Mouse (Mus musculus): ENCODE data around the gene Hectd4.
"Not testable (repeated sequence)": the region's sequence is repeated elsewhere in the genome, so short reads cannot be mapped to it uniquely, and the experiment has no call there.

Gene Hectd4

DNA sequence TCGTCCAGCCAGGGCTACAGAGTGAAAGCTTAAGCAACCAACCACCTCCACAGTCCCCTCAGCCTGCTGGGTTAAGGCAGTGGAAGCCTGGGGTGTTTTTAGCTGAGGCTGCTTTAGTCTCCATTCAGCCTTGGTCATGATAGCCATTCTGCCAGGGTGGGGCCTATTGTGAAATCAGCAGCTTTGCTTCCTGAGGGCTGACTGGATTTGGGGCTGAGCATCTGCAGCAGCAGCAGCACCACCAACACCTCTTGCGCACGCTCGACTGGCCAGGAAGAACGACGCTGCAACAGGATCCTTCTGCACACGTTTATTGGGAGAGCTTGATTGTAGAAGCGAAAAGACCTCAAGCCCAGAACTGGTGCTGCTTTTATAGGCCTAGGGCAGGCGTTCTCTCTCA, 63.0 kb downstream of the Hectd4 start:
- no peak for DNase-seq (ENCODE audit: low read depth, low spot score)

DNA sequence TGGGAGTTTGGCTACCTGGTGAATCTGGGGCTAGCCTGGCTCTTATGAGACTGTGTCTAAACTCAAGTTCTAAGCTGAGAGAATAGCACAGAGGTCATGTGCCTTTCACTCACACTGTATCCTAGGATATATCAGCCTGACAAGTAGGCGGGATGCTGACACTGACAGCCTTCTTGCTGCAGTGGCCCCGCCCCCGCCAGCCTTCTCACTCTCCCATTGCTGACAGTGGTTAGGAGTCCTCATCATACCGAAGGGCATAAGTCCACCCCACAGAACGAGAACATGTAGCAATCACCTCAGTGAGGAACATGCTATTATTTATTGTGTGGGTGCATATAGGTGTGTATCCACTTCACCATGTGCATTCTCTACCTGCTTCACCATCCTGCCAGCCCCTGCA, 64.8 kb downstream of the Hectd4 start:
- no peak for DNase-seq (ENCODE audit: low read depth, low spot score)

DNA sequence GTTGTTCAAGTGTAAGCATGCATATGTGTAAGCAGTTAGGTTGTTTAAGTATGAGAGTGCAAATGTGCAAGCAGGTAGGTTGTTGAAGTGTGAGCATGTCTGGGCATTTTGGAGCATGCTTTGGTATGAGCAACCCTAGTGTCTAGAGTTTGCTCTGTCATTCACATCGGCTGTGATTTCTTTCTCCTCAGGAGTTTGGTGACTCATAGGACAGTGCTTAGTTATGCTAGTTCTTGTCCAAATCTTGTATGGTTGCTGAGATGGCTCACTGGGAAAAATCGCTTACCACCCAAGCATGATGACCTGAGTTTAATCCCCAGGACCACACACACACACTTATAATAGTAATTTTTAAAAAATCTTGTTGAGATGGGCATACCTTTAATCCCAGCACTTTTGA, 67.2 kb downstream of the Hectd4 start:
- no peak for DNase-seq (ENCODE audit: low read depth, low spot score)

DNA sequence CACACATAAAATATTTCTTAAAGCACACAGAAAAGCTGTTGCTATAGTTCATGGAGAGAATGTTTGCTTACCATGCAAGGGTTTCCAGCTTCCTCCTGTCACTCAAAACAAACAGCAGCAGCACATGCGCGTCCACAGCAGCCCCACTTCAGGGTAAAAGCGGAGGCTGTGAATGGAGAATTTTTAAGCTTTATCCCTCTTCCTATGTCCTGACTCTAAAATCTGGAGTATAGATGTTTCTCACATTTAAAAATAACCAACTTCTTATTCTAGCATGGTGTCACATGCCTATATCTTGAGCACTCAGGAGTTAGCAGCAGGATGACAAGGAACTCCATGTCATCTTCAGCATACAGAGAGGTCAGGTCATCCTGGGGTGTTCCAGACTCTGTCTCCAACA, 70.3 kb downstream of the Hectd4 start:
- no peak for DNase-seq (ENCODE audit: low read depth, low spot score)

DNA sequence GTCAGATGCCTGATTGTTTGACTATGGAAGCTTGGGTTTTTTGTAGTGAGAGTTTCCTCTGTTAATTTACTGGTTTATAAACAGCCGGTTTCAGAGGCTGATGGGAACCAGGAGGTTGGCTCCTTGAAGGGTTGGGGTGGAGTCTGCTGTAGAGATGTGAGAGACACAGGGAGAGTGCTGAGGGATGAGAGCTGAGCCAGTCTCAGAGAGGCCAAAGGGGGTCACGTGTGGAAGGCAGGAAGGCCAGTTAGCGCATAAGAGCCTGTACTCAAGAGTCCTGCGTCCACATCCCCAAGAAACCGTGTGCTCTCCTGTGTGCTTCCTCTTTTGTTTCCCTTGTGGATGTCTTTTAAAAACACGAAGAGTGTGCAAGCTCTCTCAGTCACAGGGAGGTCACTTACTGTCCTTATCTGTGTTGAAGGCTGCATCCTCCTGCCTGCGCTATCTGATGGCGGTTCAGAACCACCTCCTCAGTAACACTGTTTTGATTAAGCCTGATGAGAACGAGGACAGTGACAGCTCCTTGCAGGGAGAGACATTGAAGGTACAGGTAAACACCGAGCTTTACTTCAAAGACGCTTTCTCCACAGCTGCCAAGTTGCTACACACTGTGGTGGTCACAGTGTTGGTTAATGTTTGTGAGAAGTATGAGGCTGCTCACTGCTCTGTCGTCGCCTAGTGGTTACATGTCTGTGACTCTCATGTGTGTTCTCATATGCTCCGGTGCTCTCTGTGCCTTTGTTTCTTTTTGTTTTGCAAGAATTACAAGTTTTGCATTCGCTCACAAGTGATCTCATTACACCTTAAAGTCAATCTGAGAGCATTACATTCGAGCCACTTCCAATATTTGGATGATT, 72.5 kb downstream of the Hectd4 start:
- no peak for DNase-seq (ENCODE audit: low read depth, low spot score)

DNA sequence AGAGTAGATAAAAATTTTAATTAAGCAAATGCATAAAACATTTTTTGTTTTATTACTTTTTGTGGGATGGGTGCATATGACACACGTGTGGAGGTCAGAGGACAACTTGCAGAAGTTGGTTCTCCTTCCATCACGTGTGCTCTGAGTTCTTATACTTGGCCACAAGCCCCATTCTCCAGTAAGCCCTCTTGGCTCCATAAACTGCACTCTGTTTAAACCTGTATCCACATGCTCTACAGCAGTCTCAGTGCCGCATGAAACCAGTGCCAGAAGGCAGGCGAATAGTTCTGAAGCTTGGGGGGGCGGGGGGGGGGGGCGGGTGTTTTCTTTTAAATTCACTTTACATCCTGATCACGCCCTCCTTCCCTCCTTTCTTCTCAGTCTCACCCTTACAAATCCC, 85.0 kb downstream of the Hectd4 start:
- DNase-seq (ENCODE audit: low read depth, low spot score) = no peak

DNA sequence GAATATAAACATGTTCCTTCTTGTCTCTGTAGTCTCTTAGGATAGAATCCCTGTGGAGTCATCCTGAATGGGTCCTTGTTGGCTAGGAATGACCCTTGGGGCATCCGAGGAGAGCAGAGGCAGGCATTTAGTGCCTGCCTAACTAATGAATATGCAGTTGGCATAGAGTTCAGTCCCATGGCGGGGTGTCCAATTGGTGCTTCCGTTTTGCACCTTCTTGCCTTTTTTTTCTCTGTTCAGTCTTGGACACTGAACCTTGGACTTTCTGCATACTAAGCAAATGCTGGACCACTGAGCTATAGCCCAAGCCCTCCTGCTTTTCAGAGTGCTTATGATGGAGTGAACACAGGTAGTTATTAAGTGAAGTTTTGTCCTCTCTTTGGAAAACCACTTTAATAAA, 87.6 kb downstream of the Hectd4 start:
- DNase-seq (ENCODE audit: low read depth, low spot score) = no peak

DNA sequence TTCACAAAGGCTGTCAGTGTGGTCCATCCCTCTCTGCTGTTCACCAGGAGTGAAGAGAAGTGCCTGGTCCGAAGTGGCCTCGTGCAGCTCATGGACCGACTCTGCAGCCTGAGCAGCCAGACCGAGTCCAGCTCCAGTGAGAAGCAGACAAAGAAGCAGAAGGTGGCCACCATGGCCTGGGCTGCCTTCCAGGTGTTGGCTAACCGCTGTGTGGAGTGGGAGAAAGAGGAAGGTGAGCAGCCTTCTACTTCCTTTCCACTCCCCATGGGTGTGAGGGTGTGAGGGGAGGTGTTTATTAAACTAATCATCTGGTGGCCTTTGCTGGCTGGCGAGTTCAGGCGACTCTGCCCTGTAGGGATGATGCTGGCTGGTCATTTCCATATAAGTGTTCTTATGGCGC, 91.6 kb downstream of the Hectd4 start:
- no peak for DNase-seq (ENCODE audit: low read depth, low spot score)

DNA sequence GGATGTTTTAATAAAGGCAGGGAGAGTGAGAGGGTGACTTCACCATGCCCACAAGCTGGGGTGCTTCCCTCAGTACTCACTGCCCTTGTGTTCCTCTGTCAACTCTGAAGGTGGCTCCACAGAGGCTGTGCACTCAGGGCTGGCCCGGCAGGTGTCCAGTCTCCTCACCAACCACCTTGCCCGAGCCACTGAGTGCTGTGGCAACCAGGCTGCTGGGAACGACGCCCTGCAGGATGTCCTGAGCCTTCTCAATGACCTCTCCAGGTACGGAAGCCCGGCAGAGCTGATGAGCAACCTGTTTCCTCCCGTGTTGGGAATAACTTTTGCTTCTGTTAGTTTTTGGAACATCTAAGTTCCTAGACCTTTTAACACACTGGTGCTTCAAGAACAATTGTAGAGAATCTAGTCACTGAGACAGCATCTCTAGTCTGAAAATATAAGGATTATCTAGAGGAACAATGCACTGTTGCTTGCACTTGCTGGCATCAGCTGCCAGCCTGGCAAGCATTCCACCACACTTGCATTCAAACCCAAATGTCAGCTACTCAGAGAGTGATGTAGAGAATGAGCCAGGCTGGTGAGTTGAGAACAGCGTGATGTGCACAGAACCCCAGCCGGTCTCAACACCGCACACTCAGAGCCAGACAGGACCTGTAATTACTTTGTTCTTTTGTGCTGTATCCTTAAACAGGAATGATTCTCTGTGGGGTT, 93.9 kb downstream of the Hectd4 start:
- no peak for DNase-seq (ENCODE audit: low read depth, low spot score)

DNA sequence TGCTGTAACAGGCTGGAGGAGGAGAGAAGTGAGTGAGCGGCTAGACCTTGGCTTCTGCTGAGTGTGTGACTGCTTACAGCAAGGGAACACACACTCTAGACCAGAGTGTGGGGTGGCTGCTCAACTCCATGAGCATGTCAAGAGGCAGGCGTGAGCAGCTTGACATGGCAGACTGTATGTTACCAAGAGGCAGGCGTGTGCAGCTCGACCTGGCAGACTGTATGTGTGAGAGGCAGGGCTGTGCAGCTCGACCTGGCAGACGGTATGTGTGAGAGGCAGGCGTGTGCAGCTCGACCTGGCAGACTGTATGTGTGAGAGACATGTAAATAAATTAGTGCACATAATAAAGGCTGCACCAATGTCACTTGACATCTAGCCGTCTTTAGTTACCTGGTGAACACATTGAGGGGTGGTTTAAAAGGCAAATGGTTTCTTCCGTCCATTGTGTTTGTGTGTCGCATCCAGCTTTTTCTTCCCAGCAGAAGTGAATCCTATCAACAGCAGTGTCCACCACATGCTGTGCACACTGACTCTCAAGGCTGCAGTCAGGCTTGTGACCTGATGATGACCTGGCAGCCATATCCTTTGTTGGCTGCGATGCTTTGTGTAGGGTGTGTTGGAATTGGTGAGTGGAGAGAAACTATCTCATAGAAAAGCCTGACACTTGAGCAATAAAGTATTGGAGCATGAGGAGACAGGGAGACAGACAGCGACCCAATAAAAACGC, 106.2 kb downstream of the Hectd4 start:
- DNase-seq (ENCODE audit: low read depth, low spot score) = no peak

DNA sequence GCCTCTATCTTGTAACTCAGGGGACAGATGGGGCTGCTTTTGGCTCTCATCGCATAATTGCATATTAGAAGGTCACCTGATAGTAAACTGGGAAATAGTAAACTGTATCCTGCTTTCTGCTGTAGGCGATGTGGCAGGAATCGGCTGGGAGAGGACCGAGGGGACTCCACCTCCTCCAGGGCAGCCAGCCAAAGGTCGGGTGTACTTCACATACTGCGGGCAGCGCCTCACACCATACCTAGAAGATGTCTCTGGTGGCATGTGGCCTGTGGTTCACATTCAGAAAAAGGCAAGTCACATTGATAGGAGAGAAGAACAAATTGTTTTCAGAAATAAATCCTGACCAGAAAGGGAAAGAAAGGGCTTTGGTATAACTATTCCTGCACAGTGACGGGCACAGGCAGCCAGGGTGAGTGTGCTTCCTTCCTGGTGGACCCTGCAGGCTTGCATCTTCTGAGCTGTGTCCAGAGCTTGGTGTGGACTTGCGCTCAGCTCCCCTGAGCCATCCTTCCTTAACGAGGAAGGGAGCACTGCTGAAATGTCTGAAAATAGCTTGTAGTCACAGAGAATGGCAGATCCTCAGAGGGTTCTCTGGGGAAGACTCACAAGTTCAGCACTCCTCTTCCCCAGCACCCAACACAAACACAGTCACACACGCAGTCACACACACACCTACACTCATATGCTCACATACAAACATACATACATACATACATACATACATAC, 109.5 kb downstream of the Hectd4 start:
- DNase-seq (ENCODE audit: low read depth, low spot score) = no peak

DNA sequence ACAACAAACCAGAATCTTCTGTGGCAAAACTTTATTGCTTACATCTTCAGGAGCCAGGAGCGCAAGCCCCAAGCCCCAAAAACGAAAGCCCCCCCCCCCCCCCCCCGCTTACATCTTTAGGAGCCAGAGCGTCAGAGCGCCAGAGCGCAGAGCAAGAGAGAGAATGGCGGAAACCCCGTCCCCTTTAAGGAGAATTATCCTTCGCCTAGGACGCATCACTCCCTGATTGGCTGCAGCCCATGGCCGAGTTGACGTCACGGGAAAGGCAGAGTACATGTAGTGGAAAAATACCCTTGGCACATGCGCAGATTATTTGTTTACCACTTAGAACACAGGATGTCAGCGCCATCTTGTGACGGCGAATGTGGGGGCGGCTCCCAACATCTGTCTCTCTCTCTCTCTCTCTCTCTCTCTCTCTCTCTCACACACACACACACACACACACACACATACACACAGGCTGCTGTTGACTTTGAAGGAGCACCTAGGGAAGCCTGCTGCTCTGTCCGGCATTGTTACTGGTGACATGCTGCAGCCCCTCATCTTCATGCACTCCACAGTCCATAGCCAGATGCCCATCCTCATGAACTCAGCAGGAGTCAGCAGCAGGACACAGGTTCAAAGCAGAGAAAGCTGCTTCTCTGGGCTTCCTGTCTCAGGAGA, 110.3 kb downstream of the Hectd4 start:
- DNase-seq (ENCODE audit: low read depth, low spot score) = not testable (repeated sequence)

DNA sequence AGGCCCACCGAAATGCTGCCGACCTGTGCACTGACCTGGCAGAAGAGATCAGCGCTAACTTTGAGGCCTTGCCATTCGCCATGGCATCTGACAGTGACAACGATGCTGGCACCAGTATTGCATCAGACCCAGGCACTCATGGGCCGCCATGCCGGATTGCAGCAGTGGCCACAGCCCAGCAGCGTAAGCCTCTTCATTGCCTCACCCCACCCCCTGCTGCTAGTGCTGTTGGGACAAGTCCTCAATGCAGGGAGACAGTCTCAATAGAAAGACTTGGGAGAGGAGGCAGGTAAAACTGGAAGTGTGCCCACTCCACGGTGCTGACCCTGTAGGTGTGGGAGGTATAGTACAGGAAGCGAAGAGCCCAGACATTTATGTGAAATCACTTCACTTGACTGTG, 111.7 kb downstream of the Hectd4 start:
- DNase-seq (ENCODE audit: low read depth, low spot score) = no peak

DNA sequence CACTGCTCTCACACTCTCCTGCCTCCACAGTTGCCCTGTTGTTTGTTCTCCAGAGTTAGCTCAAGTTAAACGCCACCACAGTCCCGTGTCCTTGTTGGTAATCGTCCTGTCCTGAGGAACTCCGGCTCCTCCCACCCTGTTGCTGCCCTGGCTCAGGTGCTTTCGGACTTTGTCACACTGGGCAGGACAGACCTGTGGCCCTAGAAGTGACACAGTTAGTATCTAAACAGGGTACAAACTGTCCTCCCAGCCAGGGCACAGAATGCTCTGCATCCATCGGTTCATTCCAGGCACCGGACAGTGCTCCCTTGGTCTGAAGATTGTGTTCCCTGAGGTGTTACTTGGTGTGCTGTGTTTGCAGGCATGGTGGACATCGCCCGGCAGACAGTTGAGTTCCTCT, 114.0 kb downstream of the Hectd4 start:
- no peak for DNase-seq (ENCODE audit: low read depth, low spot score)

DNA sequence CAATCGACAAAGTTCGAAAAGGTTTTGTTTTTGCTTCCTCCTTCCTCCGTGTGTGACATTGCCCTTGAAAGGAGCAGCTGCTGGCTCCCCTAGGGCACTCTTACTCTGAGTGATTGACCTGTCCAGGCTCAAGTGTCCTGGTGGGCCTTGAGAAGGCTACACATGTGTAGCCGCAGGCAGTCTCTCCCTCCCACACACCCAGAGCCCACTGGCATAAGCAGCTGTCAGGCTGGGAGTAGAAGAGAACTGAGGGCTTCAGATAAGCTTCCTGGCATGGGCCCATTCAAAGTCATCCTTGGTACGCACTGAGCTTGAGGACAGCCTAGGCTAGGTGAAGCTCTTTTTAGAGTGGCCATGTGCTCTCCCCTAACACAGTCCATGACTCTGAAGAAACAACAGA, 114.4 kb downstream of the Hectd4 start:
- no peak for DNase-seq (ENCODE audit: low read depth, low spot score)

DNA sequence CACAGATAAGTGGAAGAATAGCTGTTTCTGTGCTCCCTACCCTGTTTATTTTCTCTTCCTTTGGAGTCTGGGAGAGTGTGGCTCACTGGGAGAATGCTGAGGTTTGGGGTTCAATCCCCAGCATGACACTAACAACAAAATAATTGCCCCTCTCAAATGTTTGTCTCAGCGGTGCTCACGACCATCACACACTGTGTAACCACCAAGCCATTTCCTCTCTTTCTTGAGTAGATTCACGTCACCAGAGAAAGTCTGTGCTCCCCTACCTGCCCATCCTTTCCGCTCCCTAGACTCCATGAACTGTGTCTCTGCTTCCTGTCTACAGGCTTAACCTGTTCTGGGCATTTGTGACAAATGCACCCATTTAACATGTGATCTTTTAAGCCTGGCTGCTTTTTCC, 115.4 kb downstream of the Hectd4 start:
- DNase-seq (ENCODE audit: low read depth, low spot score) = no peak

DNA sequence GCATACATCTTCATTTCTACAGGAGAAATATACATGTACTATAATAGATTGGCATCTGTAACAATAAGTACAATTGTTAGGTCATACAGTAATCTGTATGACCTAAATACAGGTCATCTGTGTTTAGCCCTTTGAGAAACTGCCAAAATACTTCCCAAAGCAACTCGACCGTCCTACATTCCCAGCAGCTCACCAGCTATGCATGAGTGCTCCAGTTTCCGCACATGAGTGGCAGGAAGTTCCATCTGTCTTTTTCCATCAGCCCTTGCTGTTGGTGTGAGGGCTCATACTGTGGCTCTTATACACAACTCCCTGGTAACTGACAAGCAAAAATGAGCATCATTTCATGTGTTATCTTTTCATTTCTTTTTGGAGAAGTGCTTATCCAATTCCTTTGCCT, 116.0 kb downstream of the Hectd4 start:
- DNase-seq (ENCODE audit: low read depth, low spot score) = no peak

DNA sequence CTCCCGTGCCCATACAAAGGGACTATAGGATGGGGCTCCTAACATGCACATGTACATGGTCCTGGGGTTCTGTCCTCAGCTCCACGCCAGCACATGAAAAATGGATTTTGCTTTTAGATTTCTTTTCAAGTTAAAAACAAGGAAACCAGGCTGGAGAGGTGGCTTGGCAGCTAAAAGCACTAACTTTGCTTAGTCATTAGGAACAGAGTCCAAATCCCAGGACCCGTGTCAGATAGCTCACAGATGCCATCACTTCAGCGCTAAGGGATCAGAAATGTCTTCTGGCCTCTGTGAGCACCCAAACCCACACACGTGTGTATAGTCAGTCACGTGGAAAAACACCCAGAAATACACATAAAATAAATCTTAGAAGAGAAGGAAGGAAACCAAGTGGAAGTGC, 116.8 kb downstream of the Hectd4 start:
- no peak for DNase-seq (ENCODE audit: low read depth, low spot score)

DNA sequence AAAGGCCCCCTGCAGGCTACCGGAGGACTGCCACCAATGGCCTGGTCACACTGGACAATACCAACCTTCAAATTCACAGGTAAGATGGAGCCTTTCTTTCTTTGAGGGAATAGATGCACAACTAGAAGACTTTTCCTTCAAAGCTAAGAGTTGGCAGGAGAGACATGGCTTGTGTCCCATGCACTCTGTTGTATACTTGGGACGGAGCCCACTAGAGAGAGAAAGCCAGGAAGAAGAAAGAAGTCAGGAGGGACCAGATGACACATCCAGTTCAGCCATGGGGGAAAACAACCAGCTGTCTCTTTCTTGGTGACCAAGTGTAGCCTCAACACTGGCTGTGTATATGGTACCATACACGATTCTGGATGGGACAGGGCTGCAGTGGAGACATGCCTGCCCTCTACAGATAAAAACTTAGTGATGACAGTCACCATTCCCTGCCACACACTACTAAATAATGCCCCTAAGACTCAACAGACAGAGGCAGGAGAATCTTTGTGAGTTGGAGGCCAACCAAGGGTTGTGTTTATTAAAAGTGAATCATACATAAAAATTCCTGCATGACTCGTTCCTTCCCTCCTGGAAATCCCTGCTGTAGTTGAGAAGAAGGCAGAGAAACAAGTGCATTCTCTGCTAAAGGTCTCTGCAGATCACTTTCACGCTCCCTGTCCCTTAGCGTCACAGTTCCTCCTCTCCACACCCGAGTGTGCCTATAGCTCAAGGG, 119.7 kb downstream of the Hectd4 start:
- DNase-seq (ENCODE audit: low read depth, low spot score) = no peak

DNA sequence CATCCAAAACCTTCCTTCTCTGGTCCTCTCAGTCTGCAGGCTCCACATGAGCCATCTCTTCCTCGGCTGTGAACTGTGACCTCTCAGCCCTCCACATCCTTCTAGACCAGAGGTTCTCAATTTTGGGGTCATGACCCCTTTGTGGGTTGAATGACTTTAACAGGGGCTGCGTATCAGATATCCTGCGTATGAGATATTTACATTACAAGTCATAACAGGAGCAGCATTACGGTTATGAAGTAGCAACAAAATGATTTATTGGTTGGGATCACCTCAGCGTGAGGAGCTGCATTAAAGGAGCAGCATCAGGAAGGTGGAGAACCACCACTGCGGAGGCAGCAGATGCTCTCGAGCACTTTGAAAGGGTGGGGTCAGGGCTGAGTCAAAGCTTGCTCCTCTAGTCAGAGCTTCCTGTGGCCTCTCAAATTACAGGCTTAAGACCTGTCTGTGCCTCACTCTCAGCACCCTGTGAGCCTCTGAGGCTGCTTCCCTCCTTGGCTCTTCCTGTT, 121.0 kb downstream of the Hectd4 start:
- no peak for DNase-seq (ENCODE audit: low read depth, low spot score)

DNA sequence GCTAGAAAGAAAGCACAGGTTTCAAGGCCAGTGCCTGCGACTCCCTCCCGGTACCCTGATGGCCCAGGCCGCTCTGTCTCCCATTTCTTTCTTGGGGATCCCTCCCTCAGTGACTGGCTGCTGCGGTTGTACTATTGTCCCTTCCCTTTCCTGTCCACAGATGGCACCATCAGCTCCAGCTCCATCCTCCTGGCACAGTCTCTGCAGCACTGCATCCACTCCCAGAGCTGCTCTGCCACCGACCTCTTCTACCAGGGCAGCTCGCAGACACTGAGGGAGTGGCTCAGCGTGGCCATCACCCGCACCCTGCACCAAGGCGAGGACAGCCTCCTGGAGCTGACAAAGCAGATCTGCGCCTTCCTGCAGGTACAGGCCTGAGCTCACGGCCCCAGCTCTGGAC, 122.5 kb downstream of the Hectd4 start:
- no peak for DNase-seq (ENCODE audit: low read depth, low spot score)
